8 mouse cellular contexts compared by ENCODE assay signal in genomic region chr2:92529670-92530322, GRCm38 (mm10).
DNase-seq lines count a peak whose midpoint lies in the region; ATAC-seq and TF ChIP-seq lines count a peak whose summit lies in the region.

No protein-coding gene starts in this region.

- no peaks in the 10 kb centered on the region for H3K27me3 ChIP-seq in forebrain, embryonic 11.5 days (ENCODE audit: control insufficient read depth, insufficient read depth, low read length)
- H3K27me3 ChIP-seq in intestine, postnatal 0 days (replicated peaks; ENCODE audit: control insufficient read depth, insufficient read depth, low read length), result no peaks in the 10 kb centered on the region
- no peaks in the 10 kb centered on the region for H3K27me3 ChIP-seq in neural tube, embryonic 15.5 days (replicated peaks)

- ATAC-seq in forebrain, embryonic 11.5 days (replicated peaks; ENCODE audit: low FRiP score), result no peak
- ATAC-seq in intestine, postnatal 0 days, result no peak
- ATAC-seq in neural tube, embryonic 15.5 days (ENCODE audit: low FRiP score), result peak; percentile 56
- ATAC-seq in erythroblast, adult 5-6 weeks (replicated peaks; ENCODE audit: low FRiP score, poor library complexity, severe bottlenecking), result no peak

- WGBS in forebrain, embryonic 11.5 days, result 55% methylated on average over 14 of the region's 14 CpGs
- WGBS in intestine, postnatal 0 days, result 44% methylated on average over 14 of the region's 14 CpGs
- 35% methylated on average over 14 of the region's 14 CpGs for WGBS in neural tube, embryonic 15.5 days

- peak; percentile 38 to 50 for DNase-seq in left cerebral cortex, adult 18-20 months (ENCODE audit: low spot score in 2 of 2)
- DNase-seq in left cerebral cortex, adult 11 months (ENCODE audit: low spot score), result no peak
- DNase-seq in forebrain, embryonic 11.5 days (ENCODE audit: low spot score), result no peak
- DNase-seq in gastrocnemius, adult 18-20 months (ENCODE audit: low spot score), result no peak
- no peak for DNase-seq in T-cell, adult 2 months (ENCODE audit: low spot score)

- no peak for TF ChIP-seq CTCF in intestine, postnatal 0 days (IDR thresholded peaks at IDR 0.05; ENCODE audit: low read depth)

- H3K4me1 ChIP-seq in forebrain, embryonic 11.5 days (replicated peaks; ENCODE audit: control insufficient read depth, insufficient read depth, low read length), result peaks cover 4% of the 10 kb centered on the region; the same call in 1 of the 2 replicates
- H3K4me1 ChIP-seq in intestine, postnatal 0 days (replicated peaks; ENCODE audit: control insufficient read depth, insufficient read depth, low read length), result no peaks in the 10 kb centered on the region; the same call in 1 of the 2 replicates
- H3K4me1 ChIP-seq in neural tube, embryonic 15.5 days, result peaks cover 35% of the 10 kb centered on the region

- H3K36me3 ChIP-seq in forebrain, embryonic 11.5 days (ENCODE audit: control insufficient read depth, insufficient read depth, low read length), result no peaks in the 10 kb centered on the region
- H3K36me3 ChIP-seq in intestine, postnatal 0 days (ENCODE audit: control insufficient read depth, insufficient read depth), result no peaks in the 10 kb centered on the region
- no peaks in the 10 kb centered on the region for H3K36me3 ChIP-seq in neural tube, embryonic 15.5 days

- H3K9me3 ChIP-seq in forebrain, embryonic 11.5 days (ENCODE audit: control insufficient read depth, low read length), result no peaks in the 10 kb centered on the region
- H3K9me3 ChIP-seq in intestine, postnatal 0 days (ENCODE audit: control insufficient read depth), result no peaks in the 10 kb centered on the region
- H3K9me3 ChIP-seq in neural tube, embryonic 15.5 days (replicated peaks), result no peaks in the 10 kb centered on the region

- H3K27ac ChIP-seq in forebrain, embryonic 11.5 days (ENCODE audit: low read depth, low read length), result no peak overlapping the region
- no peak overlapping the region for H3K27ac ChIP-seq in intestine, postnatal 0 days (ENCODE audit: low read depth, low read length)
- peak overlapping the region; percentile 86 for H3K27ac ChIP-seq in neural tube, embryonic 15.5 days (replicated peaks)

- H3K4me2 ChIP-seq in forebrain, embryonic 11.5 days (ENCODE audit: low read depth, low read length, severe bottlenecking), result peak overlapping the region; percentile 80
- peak overlapping the region; percentile 76 for H3K4me2 ChIP-seq in intestine, postnatal 0 days (replicated peaks; ENCODE audit: low read depth)
- peak overlapping the region; percentile 77 for H3K4me2 ChIP-seq in neural tube, embryonic 15.5 days

- H3K4me3 ChIP-seq in forebrain, embryonic 11.5 days (ENCODE audit: low read depth, low read length), result peak overlapping the region; percentile 43
- H3K4me3 ChIP-seq in intestine, postnatal 0 days (ENCODE audit: low read depth, low read length), result peak overlapping the region; percentile 28
- H3K4me3 ChIP-seq in neural tube, embryonic 15.5 days (replicated peaks), result peak overlapping the region; percentile 46

- peak overlapping the region; percentile 74 for H3K9ac ChIP-seq in forebrain, embryonic 11.5 days (ENCODE audit: low read length)
- H3K9ac ChIP-seq in intestine, postnatal 0 days (ENCODE audit: low read depth, low read length), result 0 out of 2 replicates have a peak overlapping the region, but pooled peaks have one; percentile 32
- peak overlapping the region; percentile 56 for H3K9ac ChIP-seq in neural tube, embryonic 15.5 days (replicated peaks)

Comparison
In these comparisons a context has a peak if more than half of its experiments do, and no peak if none do; other contexts are left out.
1. DNase-seq: peak in left cerebral cortex, adult 18-20 months (2 of 2); none in left cerebral cortex, adult 11 months (single experiment), forebrain, embryonic 11.5 days (single experiment), gastrocnemius, adult 18-20 months (single experiment) and T-cell, adult 2 months (single experiment).
2. Peak in every context shown above with its lines, with median percentiles within 50 percentile points of each other: H3K4me2 ChIP-seq, H3K4me3 ChIP-seq and H3K9ac ChIP-seq.